Mouse (Mus musculus) telencephalon, adult 2 months (tissue): Measurements from ENCODE around the gene F930015N05Rik.
A peak's percentile ranks its signal among the peaks of the same experiment; 100 is the strongest.

ENCODE experiments used
- DNase-seq: peaks from one replicate; pipeline ENCODE4 v3.0.0-alpha.2; 2011; ENCODE audit warnings: low read depth, low spot score

F930015N05Rik gene

DNA sequence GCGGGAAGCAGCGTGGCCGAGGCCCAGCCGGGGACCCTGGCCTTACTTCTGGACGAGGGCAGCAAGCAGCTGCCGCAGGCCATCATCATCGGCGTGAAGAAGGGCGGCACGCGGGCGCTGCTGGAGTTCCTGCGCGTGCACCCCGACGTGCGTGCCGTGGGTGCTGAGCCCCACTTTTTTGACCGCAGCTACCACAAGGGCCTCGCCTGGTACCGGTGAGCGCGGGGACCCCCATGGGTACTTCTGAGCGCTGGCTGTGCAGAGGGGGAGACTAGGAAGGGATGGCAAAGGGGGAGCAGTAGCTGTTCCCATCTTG lies at the start of gene F930015N05Rik:
Gene F930015N05Rik (minus strand): TSS at position 242 of the 316 bp plus-strand sequence.
- no peak for DNase-seq

DNA sequence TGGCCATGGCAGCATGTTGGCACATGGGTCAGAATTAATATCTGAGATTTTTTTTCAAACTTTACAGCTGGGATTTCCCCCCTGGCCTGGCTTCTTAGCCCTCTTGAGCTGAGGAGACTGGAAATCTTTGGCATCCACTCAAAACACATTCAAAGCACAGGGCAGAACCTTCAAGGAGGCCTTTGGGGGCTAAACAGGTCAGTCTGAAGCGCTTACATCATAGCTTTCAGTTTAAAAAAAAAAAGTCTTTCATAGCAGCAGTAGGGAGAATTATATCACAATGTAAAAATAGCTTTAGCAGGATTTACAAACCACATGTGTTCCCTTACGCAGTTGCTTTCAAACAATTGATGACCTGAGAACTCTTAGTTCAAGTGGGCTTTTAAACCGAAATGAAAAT lies 45.0 kb upstream of the F930015N05Rik start:
- DNase-seq: no peak

DNA sequence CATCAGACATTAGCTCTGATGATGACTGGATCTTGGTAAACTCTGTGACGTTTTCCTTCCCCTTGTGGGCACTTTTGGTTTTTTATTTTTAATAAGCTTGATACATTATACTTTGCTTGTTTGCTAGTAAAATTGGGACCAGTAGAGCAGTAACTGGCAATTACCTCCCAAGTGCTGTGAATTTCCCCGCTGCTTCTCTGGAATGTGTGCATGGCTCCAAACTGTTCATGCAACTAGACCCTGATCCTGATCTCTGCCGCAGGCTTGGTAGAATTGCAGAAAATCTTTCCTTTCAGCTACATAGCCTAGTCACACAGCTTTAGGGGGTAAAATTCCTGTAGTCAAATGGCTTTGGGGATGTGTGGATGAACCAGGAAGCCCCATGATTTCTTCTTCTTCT lies 37.2 kb upstream of the F930015N05Rik start:
- no peak for DNase-seq

DNA sequence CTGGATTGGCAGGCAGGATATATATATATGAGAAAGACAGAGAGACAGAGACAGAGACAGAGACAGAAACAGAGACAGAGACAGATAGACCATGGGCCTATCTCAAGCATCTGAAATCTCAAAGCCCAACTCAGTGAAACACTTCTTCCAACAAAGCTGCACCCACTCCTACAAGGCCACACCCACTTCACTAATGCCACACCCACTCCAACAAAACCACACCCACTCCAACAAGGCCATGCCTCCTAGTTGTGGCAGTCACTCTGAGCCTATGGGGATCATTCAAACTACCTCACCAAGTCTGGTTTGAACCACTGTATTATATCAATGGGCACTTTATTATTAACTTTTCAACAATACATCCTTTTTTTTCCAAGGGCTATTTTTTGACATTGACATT lies 34.2 kb upstream of the F930015N05Rik start:
- no peak for DNase-seq

DNA sequence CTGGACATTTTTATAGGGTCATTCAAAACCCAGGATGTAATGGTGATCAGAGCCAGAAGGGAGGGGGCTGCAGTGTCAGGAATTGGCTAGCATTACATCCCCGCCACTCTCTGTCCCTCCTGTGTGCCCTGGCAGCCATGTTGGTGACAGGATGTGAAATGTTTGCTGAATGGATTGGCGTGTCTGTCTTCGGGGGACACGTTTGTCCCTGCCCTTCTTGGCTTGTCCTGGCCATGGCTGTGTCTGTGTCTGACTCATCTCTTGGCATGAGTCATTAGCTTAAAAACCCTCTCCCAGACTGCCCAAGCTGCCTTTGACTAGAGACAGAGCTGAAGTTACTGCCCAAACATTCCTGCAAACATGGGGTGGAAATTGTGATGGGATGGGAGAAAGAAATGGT lies 32.3 kb upstream of the F930015N05Rik start:
- no peak for DNase-seq

DNA sequence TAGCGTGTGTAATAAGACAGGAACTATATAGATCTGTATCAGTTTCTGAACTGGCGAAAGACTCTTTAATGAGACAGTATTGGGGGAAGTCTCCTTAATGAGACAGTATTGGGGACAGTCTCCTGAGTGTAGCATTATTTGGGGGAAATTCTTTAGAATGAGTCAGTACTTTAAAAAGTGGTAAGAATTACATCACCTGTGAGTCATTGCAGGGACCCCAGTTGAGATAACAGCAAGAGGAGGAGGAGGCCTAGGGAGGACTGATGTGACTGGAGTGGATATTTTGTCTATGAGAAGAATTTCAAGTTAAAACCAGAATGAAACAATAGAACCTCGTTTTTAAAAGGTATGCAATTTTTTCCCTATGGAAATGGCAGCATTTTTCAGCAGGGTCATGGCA lies 25.3 kb upstream of the F930015N05Rik start:
- no peak for DNase-seq

DNA sequence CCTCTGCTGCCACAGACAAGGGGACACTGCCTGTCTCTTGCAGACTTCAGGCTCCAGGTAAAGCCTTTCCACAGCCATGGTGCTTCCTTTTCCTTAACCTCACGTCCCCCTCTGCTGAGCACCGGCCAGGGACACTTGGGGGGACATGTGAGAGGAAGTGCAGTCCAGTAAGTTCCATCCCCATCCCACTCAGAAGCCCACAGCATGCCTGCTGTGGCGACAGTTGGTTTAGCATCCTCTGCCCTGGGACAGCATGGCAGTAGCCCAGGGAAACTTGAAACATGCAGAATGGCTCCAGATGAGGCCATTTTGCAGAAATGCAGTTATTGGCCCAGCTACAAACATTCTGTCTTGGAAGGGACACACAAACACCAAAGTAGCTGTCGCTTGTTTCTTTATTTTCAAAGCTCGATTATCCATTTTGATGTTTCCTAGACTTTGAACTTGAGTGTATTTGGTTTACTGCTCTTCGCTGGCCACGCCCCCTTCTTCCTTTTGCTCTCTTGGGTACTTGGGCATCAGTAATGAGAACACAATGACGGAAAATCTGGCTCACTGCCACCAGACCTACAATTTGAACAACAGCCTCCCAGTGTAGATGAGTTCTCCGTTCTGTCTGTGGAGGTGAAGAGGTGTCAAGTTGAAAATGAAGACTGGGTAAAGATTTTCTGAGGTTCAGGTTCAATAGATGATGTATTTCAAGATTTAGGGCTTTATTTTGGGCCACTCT lies 12.3 kb upstream of the F930015N05Rik start:
- no peak for DNase-seq

DNA sequence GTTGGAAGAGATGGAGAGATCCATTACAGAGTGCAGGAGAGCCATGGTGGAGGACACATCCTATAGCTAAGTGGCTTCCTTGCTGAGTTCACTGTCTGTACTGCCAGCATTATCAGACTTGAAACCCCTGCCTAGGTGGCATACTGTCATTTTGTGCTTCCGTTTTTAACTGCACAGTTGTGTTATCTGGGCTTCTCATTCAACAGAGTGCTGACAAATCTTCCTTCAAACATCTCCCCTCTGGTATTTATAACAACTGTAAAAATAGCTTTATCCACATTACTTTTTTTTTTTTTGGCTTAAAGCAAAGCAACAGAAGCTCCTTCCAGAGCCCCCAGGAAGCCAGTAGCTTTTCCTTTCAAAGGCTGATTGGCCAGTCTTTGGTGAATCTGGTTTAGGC lies 8.8 kb upstream of the F930015N05Rik start:
- no peak for DNase-seq

DNA sequence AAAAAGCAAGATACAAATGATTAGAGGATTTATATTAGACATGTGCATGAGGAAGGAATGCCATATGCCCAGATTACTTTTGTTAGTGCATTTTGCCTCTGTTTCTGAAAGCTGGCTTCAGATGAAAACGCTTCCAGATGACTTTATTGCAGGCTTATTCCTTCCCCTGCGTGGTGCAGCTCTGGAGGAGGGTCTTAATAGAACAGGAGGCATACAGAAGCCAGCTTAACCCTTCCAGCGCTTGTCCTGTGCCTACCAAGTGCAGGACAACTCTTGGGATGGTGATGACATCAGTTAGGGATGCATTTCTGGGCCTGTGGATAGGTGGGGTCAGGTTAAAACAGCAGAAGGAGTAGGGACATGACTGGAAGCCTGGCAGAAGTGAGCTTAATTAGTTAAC lies 6.2 kb upstream of the F930015N05Rik start:
- DNase-seq: no peak

DNA sequence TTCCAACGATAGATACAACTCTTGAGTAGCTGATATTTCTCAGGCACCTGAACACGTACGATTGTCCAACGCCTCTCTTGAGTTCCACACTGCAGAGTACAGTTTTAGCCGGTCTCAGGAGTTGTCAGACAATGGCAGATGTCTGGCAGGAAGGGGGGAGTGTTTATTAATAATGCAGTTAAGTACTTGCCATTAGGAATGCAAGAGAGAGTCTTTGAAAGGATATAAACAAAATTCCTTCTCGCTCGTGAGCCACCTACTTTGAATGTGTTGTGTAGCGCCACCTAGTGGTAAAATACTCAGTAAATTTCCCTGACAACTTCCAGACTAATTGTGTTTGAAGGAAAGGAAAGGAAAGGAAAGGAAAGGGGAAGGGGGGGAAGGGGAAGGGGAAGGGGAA lies 5.7 kb upstream of the F930015N05Rik start:
- DNase-seq: peak; percentile 49

DNA sequence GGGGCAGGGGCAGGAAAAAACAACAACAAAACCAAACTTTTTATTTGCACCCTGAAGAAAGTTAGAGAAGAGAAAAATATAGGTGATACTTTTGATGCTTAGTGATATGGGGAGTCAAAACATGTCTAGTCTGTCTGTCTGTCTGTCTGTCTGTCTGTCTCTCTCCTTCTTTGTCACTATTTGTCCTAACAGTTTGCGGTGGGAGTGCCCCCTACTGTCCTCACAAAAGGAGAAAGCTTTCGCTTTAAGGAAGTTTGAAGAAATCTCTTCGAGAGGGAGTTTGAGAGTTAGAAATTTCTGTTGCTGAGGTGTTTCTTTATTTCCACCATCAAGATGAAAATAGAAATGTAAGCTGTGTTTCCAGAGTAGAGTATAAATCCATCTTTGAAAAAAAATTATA lies 2.5 kb upstream of the F930015N05Rik start:
- no peak for DNase-seq

DNA sequence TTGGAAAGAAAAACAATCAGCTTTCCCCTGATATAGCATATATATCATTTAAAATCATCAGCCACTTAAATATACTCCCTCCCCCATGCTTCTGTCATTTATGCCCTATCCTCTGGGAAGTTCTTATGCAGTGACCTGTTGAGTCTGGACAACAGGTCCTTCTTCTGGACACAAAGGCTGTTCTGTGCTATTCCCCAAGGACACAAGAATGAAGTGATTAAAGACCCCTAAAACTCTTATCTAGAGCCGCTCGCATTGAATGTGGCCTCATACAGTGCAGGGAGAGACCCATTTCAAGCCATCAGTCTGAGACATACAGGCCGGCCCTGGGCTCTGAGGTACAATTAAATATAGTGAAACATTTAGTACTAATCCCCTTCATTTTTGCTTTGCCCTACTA lies 1.3 kb upstream of the F930015N05Rik start:
- DNase-seq: no peak

DNA sequence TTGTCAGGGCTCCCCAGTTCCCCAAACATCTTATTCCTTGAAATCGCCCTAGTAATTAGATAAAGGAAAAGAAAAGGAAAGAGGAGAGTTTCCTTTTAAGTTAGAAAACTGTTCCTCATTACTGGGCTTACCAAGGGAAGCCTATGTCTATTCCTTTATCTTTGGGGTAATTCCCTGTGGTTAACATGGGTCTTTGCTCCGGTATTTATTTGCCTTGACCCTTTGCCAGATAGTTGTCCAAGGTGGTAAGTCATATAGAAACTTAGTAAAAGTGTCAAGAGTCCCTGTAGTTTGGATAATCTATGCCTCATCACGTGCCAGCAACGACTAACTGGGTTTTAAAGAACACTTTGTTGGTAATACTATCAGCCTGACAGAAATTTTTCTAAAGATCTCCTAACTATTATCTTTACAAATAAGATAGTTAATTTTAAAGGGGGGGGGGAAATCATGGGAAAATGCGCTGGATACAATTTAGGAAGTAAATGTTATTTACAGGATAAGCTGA lies 392 bp upstream of the F930015N05Rik start:
- DNase-seq: no peak

DNA sequence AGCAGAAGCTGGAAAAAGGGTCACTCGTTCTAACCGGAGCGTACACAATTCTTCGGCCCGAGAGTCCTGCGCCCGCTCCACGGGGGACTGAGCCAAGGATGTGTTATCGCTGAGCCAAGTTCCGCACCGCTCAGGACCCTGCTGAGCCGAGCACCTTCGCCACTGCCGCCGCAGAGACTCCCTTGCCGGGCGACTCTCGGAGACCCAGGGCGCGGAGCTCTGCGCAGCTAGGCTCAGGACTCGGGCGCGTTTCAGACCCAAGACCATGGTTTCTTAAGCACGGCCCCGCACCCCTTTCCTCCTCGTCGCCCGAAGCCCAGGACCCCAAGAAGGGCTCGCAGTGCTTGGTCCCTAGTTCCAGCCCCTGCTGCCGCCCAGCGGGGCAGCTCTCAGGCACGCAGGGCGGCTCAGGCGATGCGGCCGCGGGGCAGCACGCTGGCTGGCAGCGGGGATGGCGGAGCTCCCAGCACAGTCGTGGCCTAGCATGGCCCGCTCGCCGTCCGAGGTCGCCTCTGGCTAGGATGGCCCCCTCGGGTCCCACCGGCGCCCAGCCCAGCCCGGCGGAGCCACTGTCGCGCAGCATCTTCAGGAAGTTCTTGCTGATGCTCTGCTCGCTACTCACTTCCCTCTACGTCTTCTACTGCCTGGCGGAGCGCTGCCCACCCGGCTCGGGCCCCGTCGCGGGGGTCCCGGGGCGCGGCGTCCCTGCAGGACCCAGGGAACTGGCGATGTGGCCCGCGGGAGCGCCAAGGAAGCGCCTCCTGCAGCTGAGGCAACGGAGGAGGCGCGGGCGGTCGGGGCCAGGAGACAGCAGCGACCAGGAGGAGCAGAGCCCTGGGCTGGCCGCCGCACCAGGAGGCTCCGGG lies 674 bp downstream of the F930015N05Rik start:
- DNase-seq: no peak

DNA sequence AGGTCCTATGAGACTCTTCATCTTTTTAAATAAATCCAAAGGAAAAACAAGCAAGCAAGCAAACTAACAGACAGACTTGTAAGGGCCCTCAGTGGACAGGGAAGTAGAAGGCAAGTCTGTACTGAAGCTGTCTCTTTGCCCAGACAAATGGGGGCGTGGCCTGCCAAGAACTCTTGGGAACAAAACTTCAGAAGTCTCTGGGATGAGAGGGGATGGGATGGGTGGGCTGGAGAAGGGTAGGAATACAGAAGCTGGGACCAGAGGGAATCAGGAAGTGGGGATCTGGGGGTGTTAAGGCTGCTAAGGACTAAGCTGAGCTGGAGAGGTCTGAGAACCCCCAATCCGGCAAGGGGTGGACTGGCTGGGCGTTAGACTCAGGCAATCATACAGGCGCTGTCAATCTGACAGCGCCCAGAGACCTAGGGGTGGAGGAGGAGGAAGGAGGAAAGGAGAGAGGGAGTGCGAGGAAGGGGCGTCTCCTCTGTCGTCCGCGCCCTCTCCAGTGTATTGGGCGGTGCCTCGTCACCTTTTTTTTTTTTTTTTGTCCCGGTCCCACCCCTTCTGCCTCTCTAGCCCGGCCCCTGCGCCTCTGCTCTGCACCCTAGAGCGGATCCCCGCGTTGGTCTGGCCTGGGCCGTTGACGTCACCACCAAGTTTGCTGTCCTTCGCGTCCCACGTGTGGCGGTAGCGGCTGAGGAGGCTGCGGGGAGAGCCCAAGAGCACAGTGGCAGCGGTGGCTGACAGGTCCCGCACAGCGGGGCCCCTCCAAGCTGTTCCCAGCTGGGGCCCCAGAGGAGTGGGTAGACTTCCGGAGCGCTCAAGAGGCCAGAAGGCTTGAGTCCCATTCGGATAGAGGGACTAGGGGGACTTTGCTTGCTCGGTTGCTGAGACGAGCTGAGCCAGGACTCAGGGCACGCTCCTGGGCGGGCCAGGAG lies 1.6 kb downstream of the F930015N05Rik start, which contains the start of gene Hs3st3a1:
Gene Hs3st3a1 (plus strand): TSS at position 722 of the 935 bp plus-strand sequence.
- no peak for DNase-seq

DNA sequence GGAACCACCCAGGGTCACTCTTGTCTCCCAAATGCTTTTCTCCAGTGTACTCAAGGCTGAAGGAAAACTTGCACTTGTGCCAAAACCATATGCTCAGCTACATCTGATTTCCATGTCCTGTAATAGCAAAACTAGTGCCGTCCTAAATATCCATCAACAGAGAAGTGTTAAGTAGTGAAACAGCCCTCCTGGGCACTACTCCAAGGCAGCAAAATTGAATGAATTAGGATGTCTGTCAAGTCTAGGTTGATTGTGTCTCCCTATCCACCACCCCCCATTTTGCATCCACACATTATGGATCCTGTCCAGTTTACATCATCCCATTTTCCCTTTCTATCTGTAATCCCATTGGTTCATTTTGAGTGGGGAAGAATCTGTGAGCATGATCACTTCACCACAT lies 17.5 kb downstream of the F930015N05Rik start:
- no peak for DNase-seq

DNA sequence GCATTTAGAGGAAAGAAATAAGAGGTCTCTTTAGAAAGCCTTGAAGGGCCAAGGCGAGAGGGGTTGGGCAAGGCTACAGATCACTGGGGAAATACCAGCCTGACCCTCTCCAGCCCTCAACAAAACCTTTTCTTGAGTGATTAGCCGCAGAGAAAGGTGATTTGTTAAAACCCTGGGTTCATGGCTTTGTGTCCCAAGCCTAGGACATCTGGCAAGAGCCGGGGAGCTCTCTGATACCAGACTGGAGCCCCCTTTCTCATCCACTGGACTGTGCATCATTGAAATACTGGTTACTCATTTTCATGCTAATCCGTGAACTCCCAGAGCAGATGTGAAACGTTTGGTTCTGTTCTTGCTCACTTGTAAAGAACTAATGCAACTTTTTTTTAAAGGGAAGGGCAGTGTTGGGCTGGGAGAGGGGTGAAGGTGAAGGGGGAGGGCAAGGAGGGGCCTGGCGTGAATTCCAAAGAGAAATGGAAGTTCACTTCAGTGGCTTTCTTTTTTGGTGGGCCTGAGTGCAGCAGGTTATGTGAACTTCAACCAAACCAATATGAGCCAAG lies 35.8 kb downstream of the F930015N05Rik start:
- no peak for DNase-seq

DNA sequence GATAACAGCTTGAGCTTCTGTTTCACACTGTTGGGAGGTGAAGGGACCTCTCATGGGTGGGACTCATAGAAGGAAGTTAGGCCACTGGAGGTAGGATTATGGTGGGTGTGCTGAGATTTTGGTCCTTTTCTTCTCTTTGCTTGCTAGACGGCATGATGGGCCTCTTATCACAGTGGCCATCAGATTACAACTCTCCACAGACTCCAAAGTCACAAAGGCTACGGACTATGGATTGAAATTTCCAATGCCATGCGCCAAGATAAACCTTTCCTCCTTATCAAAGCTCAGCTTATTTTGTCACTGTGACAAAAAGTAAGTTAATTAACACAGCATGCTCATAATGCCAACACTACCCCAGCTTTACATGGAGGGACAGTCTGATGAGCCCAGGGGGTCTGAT lies 38.8 kb downstream of the F930015N05Rik start:
- no peak for DNase-seq

DNA sequence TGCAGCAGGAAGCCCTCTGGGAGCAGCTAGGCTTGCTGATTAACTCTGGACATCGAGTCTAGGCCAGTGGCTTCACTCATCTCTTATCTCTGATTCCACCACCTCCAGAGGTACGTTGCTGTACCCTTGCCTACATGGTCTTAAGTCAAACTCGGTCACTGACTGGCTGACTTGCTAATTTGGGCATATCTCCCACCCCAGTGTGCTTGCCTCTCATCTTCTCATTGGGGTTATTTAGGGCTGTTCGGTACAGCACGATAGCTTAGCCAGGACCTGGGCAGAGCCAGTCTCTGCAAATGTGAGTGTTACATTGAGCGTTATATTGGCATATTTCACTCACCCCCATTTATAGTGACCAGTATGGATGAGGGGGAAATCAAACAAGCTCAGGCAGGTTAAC lies 39.5 kb downstream of the F930015N05Rik start:
- DNase-seq: no peak

DNA sequence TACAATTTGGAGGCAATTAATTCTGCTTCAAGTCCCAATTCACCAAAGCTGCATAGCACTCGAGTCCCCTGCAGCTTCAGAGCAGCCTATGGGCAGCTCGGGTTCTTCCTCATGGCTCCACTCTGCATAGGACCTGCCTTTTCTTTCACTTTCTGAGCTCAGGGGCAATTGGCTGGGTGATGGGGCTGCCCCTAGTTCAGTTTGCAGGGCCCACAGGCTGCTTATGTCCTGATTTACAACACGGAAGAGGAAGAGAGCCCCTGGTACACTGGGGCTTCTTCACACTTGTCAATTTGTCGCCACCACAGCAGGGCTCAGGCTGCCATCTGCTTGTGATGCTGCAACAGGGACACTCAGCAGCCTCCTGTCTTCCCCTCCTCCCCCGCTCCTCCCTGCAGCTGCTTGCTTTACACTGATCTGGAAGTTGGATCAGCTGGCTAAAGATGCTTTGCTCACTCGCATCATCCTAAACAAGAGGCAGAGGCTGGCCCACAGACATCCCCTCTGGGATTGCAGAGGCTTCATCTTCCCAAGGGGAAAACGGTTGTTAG lies 40.0 kb downstream of the F930015N05Rik start:
- peak; percentile 77 for DNase-seq

DNA sequence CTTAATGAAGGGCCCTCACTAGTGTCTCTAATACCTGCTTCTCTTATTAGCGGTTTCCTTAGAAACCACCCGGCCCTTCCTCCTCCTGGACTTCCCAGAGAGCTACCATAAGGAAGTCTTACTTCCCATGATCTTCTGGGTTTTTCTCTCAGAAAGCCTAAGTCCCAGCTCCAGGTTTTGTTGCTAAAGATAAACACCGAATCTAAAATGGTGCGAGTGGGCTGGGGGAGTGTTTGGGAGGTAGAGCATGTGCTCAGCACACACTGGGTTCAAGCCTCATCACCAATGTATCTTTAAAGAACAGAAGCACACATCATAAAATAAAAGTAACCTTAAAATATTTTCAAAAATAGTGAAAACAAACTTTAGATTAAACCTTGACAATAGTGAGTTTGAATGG lies 50.1 kb downstream of the F930015N05Rik start:
- no peak for DNase-seq
